Mouse (Mus musculus) forebrain, embryonic 12.5 days (tissue): ENCODE data around the gene Phox2a. TPM values are rescaled to one million over a fixed set of nuclear protein-coding genes. Genes with fewer than 3 reads are reported as not detected.

Experiments used
- ATAC-seq: fragments of 200-750 bp; cut with Nextera tagmentation; 2 replicates; pipeline ENCODE4 v1.8.0; 2017; ENCODE audit warnings: moderate TSS enrichment; ENCODE audit not compliant: low FRiP score
- H3K27ac ChIP-seq: fragments of 300-500 bp; sonication (generic); 2 replicates; pipeline ENCODE4 v1.5.1; 2016; ENCODE audit warnings: mild to moderate bottlenecking
- H3K27me3 ChIP-seq: fragments of 300-500 bp; sonication (generic); 2 replicates; pipeline ENCODE4 v1.6.1; 2016; ENCODE audit warnings: mild to moderate bottlenecking
- H3K36me3 ChIP-seq: fragments of 300-500 bp; sonication (generic); replicated peaks from 2 replicates; pipeline ENCODE4 v1.6.1; 2016; ENCODE audit warnings: mild to moderate bottlenecking
- H3K4me1 ChIP-seq: fragments of 300-500 bp; sonication (generic); 2 replicates; pipeline ENCODE4 v1.6.1; 2016
- H3K4me2 ChIP-seq: fragments of 300-500 bp; sonication (generic); 2 replicates; pipeline ENCODE4 v1.6.1; 2016; ENCODE audit warnings: mild to moderate bottlenecking, moderate library complexity
- H3K4me3 ChIP-seq: fragments of 300-500 bp; sonication (generic); replicated peaks from 2 replicates; pipeline ENCODE4 v1.5.1; 2016; ENCODE audit warnings: mild to moderate bottlenecking
- H3K9ac ChIP-seq: fragments of 300-500 bp; sonication (generic); 2 replicates; pipeline ENCODE4 v1.6.1; 2016; ENCODE audit warnings: mild to moderate bottlenecking
- H3K9me3 ChIP-seq: fragments of 300-500 bp; sonication (generic); 2 replicates; pipeline ENCODE4 v1.6.1; 2016
- WGBS: fragments of 180-500 bp; shearing (Covaris S2); methylation state at CpG from one replicate; pipeline ENCODE4 v1.1.7; 2016; 5-methylcytosine and 5-hydroxymethylcytosine counted together
- polyA plus RNA-seq: library from polyadenylated mRNA; unstranded; fragments of >200 nt; fragmentation: Nextera tagmentation; extraction: Ambion mirVana; gene quantifications from 2 replicates; pipeline ENCODE4 v1.2.1, GENCODE M21; 2016

The Phox2a gene
- polyA plus RNA-seq, 1 experiment from 2014 or later: not detected

DNA sequence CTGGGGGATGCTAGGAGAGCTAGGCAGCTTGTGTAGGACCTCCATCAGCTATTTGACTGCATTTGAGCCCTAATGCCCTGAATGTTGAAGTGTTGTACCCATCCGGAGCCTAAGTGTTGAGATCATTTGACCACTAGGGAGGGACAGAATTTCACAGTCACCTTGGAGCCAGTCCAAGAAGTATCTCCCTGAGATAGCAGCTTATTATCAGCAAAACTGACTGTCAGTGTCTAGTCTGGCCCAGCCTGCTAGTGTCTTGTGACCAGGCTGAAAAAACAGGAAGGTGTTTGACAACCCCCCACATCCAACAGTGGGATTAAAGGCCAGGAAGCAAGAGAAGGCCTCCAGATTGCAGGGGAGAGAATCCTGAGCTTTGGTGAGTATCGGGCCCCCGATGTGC, 53.2 kb downstream of the Phox2a start:
- no peak for ATAC-seq
- no peak overlapping the region for H3K9ac ChIP-seq
- H3K36me3 ChIP-seq: no peaks in the 10 kb centered on the region
- no peak overlapping the region for H3K4me3 ChIP-seq
- no peak overlapping the region for H3K4me2 ChIP-seq
- H3K27me3 ChIP-seq: no peaks in the 10 kb centered on the region
- 88% methylated on average over 3 of the region's 3 CpGs for WGBS
- peaks cover 4% of the 10 kb centered on the region for H3K4me1 ChIP-seq
- no peak overlapping the region for H3K27ac ChIP-seq
- no peaks in the 10 kb centered on the region for H3K9me3 ChIP-seq

Other genes with a start within 250 kb of the Phox2a start
- gene Art2b, start 232.7 kb upstream of the Phox2a start, polyA plus RNA-seq: not detected in 2 replicates
- 38.2 and 43.9 TPM in 2 replicates for gene Clpb, start 154.7 kb upstream of the Phox2a start, polyA plus RNA-seq
- gene Inppl1, start 19.9 kb downstream of the Phox2a start, polyA plus RNA-seq: 33.0 and 41.4 TPM in 2 replicates
- 1.4 and 1.9 TPM in 2 replicates for gene Folr2, start 38.9 kb downstream of the Phox2a start, polyA plus RNA-seq
- gene Anapc15, start 45.4 kb downstream of the Phox2a start, polyA plus RNA-seq: 93.1 and 96.9 TPM in 2 replicates
- 5.5 and 8.2 TPM in 2 replicates for gene Folr1, start 52.5 kb downstream of the Phox2a start, polyA plus RNA-seq
- 129 and 134 TPM in 2 replicates for gene Lamtor1, start 87.6 kb downstream of the Phox2a start, polyA plus RNA-seq
- gene Tomt, start 88.0 kb downstream of the Phox2a start, polyA plus RNA-seq: 0.68 and 0.77 TPM in 2 replicates
- 6.5 and 7.3 TPM in 2 replicates for gene Lrrc51, start 115.6 kb downstream of the Phox2a start, polyA plus RNA-seq
- 112 and 123 TPM in 2 replicates for gene Numa1, start 115.8 kb downstream of the Phox2a start, polyA plus RNA-seq
- gene Il18bp, start 200.4 kb downstream of the Phox2a start, polyA plus RNA-seq: 4.4 and 4.8 TPM in 2 replicates
- 33.0 and 33.3 TPM in 2 replicates for gene Rnf121, start 247.2 kb downstream of the Phox2a start, polyA plus RNA-seq
- 49.8 and 50.7 TPM in 2 replicates for gene Xndc1, start 247.2 kb downstream of the Phox2a start, polyA plus RNA-seq
- gene Xntrpc, start 247.4 kb downstream of the Phox2a start, polyA plus RNA-seq: 2.9 and 3.0 TPM in 2 replicates